Mouse (Mus musculus) hindbrain, embryonic 13.5 days (tissue): Measurements from ENCODE around the gene Gm5150. TPM values are rescaled to one million over a fixed set of nuclear protein-coding genes. Genes with fewer than 3 reads are reported as not detected.
"Not testable (repeated sequence)": the region's sequence is repeated elsewhere in the genome, so short reads cannot be mapped to it uniquely, and the experiment has no call there.

ENCODE experiments used
- ATAC-seq: fragments of 200-750 bp; cut with Nextera tagmentation; 2 replicates; pipeline ENCODE4 v1.8.0; 2017; ENCODE audit warnings: moderate TSS enrichment; ENCODE audit not compliant: low FRiP score
- H3K27ac ChIP-seq: fragments of 300-500 bp; sonication (generic); 2 replicates; pipeline ENCODE4 v1.5.1; 2015; ENCODE audit warnings: inconsistent platforms, mild to moderate bottlenecking, moderate library complexity
- H3K27me3 ChIP-seq: fragments of 300-500 bp; sonication (generic); 2 replicates; pipeline ENCODE4 v1.6.1; 2015; ENCODE audit warnings: mild to moderate bottlenecking, inconsistent platforms
- H3K36me3 ChIP-seq: fragments of 300-500 bp; sonication (generic); 2 replicates; pipeline ENCODE4 v1.6.1; 2015; ENCODE audit warnings: mild to moderate bottlenecking, inconsistent platforms
- H3K4me1 ChIP-seq: fragments of 300-500 bp; sonication (generic); replicated peaks from 2 replicates; pipeline ENCODE4 v1.6.1; 2015; ENCODE audit warnings: inconsistent platforms
- H3K4me2 ChIP-seq: fragments of 300-500 bp; sonication (generic); 2 replicates; pipeline ENCODE4 v1.6.1; 2015; ENCODE audit warnings: inconsistent platforms, mild to moderate bottlenecking, moderate library complexity
- H3K4me3 ChIP-seq: fragments of 300-500 bp; sonication (generic); 2 replicates; pipeline ENCODE4 v1.5.1; 2015; ENCODE audit warnings: mild to moderate bottlenecking, inconsistent platforms
- H3K9ac ChIP-seq: fragments of 300-500 bp; sonication (generic); 2 replicates; pipeline ENCODE4 v1.6.1; 2015; ENCODE audit warnings: mild to moderate bottlenecking, inconsistent platforms
- H3K9me3 ChIP-seq: fragments of 300-500 bp; sonication (generic); 2 replicates; pipeline ENCODE4 v1.6.1; 2016; ENCODE audit warnings: inconsistent platforms
- WGBS: fragments of 180-500 bp; shearing (Covaris S2); methylation state at CpG from one replicate; pipeline ENCODE4 v1.1.7; 2015; 5-methylcytosine and 5-hydroxymethylcytosine counted together
- polyA plus RNA-seq: library from polyadenylated mRNA; unstranded; fragments of >200 nt; fragmentation: Nextera tagmentation; extraction: Ambion mirVana; gene quantifications from 2 replicates; pipeline ENCODE4 v1.2.1, GENCODE M21; 2015

Gene Gm5150
- polyA plus RNA-seq = not detected in 2 replicates

GRCm38 (mm10) chr3:16006215-16006614 lies at the start of gene Gm5150:
TSS of gene Gm5150 (minus strand) at chr3:16006437.
- H3K36me3 ChIP-seq = no peaks in the 10 kb centered on the region
- H3K9ac ChIP-seq = no peak within 1 kb of the TSS
- H3K4me3 ChIP-seq = no peak within 1 kb of the TSS
- no peaks in the 10 kb centered on the region for H3K27me3 ChIP-seq
- no peak for ATAC-seq
- WGBS = 93% methylated on average over 2 of the region's 2 CpGs
- no peak within 1 kb of the TSS for H3K27ac ChIP-seq
- H3K4me1 ChIP-seq = no peaks in the 10 kb centered on the region
- H3K9me3 ChIP-seq = no peaks in the 10 kb centered on the region
- H3K4me2 ChIP-seq = no peak within 1 kb of the TSS

GRCm38 (mm10) chr3:16051736-16052135 lies 45.5 kb upstream of the Gm5150 start:
- not testable (repeated sequence) for H3K4me3 ChIP-seq

GRCm38 (mm10) chr3:16047288-16047687 lies 41.1 kb upstream of the Gm5150 start:
- Histone ChIP-seq H3K9me3 (no peaks in the 10 kb centered on the region), H3K36me3 (no peaks in the 10 kb centered on the region), H3K27me3 (no peaks in the 10 kb centered on the region), H3K4me1 (no peaks in the 10 kb centered on the region), H3K4me2 (no peak overlapping the region), H3K9ac (no peak overlapping the region), H3K27ac (no peak overlapping the region), H3K4me3 (no peak overlapping the region)
- ATAC-seq = no peak
- 70% methylated on average over 4 of the region's 4 CpGs for WGBS

More at GRCm38 (mm10) chr3:16051736-16052135, 45.5 kb upstream of the Gm5150 start:
- 83% methylated on average over 20 of the region's 20 CpGs for WGBS
- not testable (repeated sequence) for H3K9ac ChIP-seq, H3K9me3 ChIP-seq, ATAC-seq, H3K4me1 ChIP-seq, H3K27ac ChIP-seq, H3K36me3 ChIP-seq, H3K27me3 ChIP-seq, H3K4me2 ChIP-seq

GRCm38 (mm10) chr3:16043315-16043714 lies 37.1 kb upstream of the Gm5150 start:
- H3K9me3 ChIP-seq = no peaks in the 10 kb centered on the region
- 0% methylated on average over 1 of the region's 1 CpGs for WGBS
- no peak overlapping the region for H3K9ac ChIP-seq
- no peaks in the 10 kb centered on the region for H3K27me3 ChIP-seq
- H3K4me1 ChIP-seq = no peaks in the 10 kb centered on the region
- no peak for ATAC-seq
- no peaks in the 10 kb centered on the region for H3K36me3 ChIP-seq
- H3K4me2 ChIP-seq = no peak overlapping the region
- H3K4me3 ChIP-seq = no peak overlapping the region
- H3K27ac ChIP-seq = no peak overlapping the region

GRCm38 (mm10) chr3:16024988-16025387 lies 18.8 kb upstream of the Gm5150 start:
- not testable (repeated sequence) for H3K4me3 ChIP-seq, H3K9ac ChIP-seq, H3K36me3 ChIP-seq, H3K27me3 ChIP-seq, H3K4me1 ChIP-seq, H3K9me3 ChIP-seq, H3K27ac ChIP-seq
- H3K4me2 ChIP-seq = peak overlapping the region; percentile 26; the same call in 1 of the 2 replicates
- ATAC-seq = peak; percentile 36; the same call in 1 of the 2 replicates
- 7% methylated on average over 6 of the region's 6 CpGs for WGBS

GRCm38 (mm10) chr3:16022214-16022613 lies 16.0 kb upstream of the Gm5150 start:
- 57% methylated on average over 1 of the region's 1 CpGs for WGBS
- H3K9me3 ChIP-seq = no peaks in the 10 kb centered on the region
- ATAC-seq = no peak
- H3K36me3 ChIP-seq = no peaks in the 10 kb centered on the region
- no peaks in the 10 kb centered on the region for H3K27me3 ChIP-seq
- H3K4me1 ChIP-seq = no peaks in the 10 kb centered on the region
- H3K9ac ChIP-seq = no peak overlapping the region
- no peak overlapping the region for H3K4me3 ChIP-seq
- H3K4me2 ChIP-seq = no peak overlapping the region
- H3K27ac ChIP-seq = no peak overlapping the region

GRCm38 (mm10) chr3:16014456-16014855 lies 8.2 kb upstream of the Gm5150 start:
- not testable (repeated sequence) for ATAC-seq, H3K36me3 ChIP-seq, H3K4me2 ChIP-seq, H3K27me3 ChIP-seq, H3K9ac ChIP-seq, H3K27ac ChIP-seq, H3K4me1 ChIP-seq, H3K4me3 ChIP-seq, H3K9me3 ChIP-seq
- WGBS = 87% methylated on average over 2 of the region's 2 CpGs

- Histone ChIP-seq H3K27me3 (no peaks in the 10 kb centered on the region), H3K36me3 (no peaks in the 10 kb centered on the region), H3K27ac (no peak overlapping the region), H3K9ac (no peak overlapping the region), H3K4me3 (no peak overlapping the region), H3K4me1 (no peaks in the 10 kb centered on the region), H3K9me3 (no peaks in the 10 kb centered on the region), H3K4me2 (no peak overlapping the region)
- WGBS = 88% methylated on average over 1 of the region's 1 CpGs
- no peak for ATAC-seq
Measured at GRCm38 (mm10) chr3:16007827-16008226, 1.6 kb upstream of the Gm5150 start.

GRCm38 (mm10) chr3:16003890-16004633 lies 2.2 kb downstream of the Gm5150 start:
- H3K27ac ChIP-seq = no peak overlapping the region
- H3K9me3 ChIP-seq = no peaks in the 10 kb centered on the region
- no peak overlapping the region for H3K9ac ChIP-seq
- WGBS = 80% methylated on average over 3 of the region's 3 CpGs
- H3K36me3 ChIP-seq = no peaks in the 10 kb centered on the region
- no peak overlapping the region for H3K4me2 ChIP-seq
- H3K4me1 ChIP-seq = no peaks in the 10 kb centered on the region
- ATAC-seq = no peak
- H3K27me3 ChIP-seq = no peaks in the 10 kb centered on the region
- no peak overlapping the region for H3K4me3 ChIP-seq

- H3K9me3 ChIP-seq, ATAC-seq, H3K4me1 ChIP-seq, H3K27me3 ChIP-seq, H3K27ac ChIP-seq, H3K9ac ChIP-seq, H3K4me2 ChIP-seq, H3K36me3 ChIP-seq, H3K4me3 ChIP-seq: not testable (repeated sequence)
- 92% methylated on average over 3 of the region's 3 CpGs for WGBS
Measured at GRCm38 (mm10) chr3:15999479-15999878, 6.8 kb downstream of the Gm5150 start.

GRCm38 (mm10) chr3:15982216-15982615 lies 24.0 kb downstream of the Gm5150 start:
- no peaks in the 10 kb centered on the region for H3K4me1 ChIP-seq
- no peak for ATAC-seq
- H3K36me3 ChIP-seq = no peaks in the 10 kb centered on the region
- no peaks in the 10 kb centered on the region for H3K27me3 ChIP-seq
- WGBS = 71% methylated on average over 3 of the region's 3 CpGs
- H3K4me2 ChIP-seq = no peak overlapping the region
- H3K4me3 ChIP-seq = no peak overlapping the region
- no peak overlapping the region for H3K9ac ChIP-seq
- peaks cover 8% of the 10 kb centered on the region; the same call in 1 of the 2 replicates for H3K9me3 ChIP-seq
- no peak overlapping the region for H3K27ac ChIP-seq

- no peak overlapping the region for H3K4me2 ChIP-seq
- no peak overlapping the region for H3K9ac ChIP-seq
- H3K4me3 ChIP-seq = no peak overlapping the region
- H3K36me3 ChIP-seq = no peaks in the 10 kb centered on the region
- no peak for ATAC-seq
- no peaks in the 10 kb centered on the region for H3K4me1 ChIP-seq
- no peak overlapping the region for H3K27ac ChIP-seq
- H3K9me3 ChIP-seq = 0 out of 2 replicates have a peak, but pooled peaks cover 13% of the 10 kb centered on the region
- H3K27me3 ChIP-seq = no peaks in the 10 kb centered on the region
Measured at GRCm38 (mm10) chr3:15956921-15957320, 49.3 kb downstream of the Gm5150 start.
